Mouse (Mus musculus) ES-E14 (cell line): ENCODE measurements at regions not wholly inside any gene's neighbourhood (a gene's known extent, or its start where the extent isn't known, plus 50 kb on each side); places are given as distances from the start of the nearest gene placed in this dataset.

Experiments used
- CHD2 ChIP-seq: IDR thresholded peaks from 2 replicates; pipeline ENCODE4 v1.6.1; 2014; ENCODE audit warnings: mild to moderate bottlenecking, low read depth, low read length, inconsistent platforms
- MAFK ChIP-seq: IDR thresholded peaks from 2 replicates; pipeline ENCODE4 v1.6.1; 2014; ENCODE audit warnings: mild to moderate bottlenecking, low read depth, low read length, inconsistent platforms; ENCODE audit not compliant: insufficient read depth
- ZC3H11A ChIP-seq: IDR thresholded peaks from 2 replicates; pipeline ENCODE4 v1.6.1; 2012; ENCODE audit warnings: low read depth, mild to moderate bottlenecking, inconsistent platforms, low read length, borderline replicate concordance

GRCm38 (mm10) chr12:73450541-73450940, 95.7 kb downstream of the Tmem30b start:
- no peak for TF ChIP-seq MAFK
- no peak for TF ChIP-seq CHD2
- TF ChIP-seq ZC3H11A: no peak
